Mouse (Mus musculus) ovary, postnatal 10 days (tissue): Measurements from ENCODE around the gene Ndufa6.
A peak's percentile ranks its signal among the peaks of the same experiment; 100 is the strongest.
"Not testable (repeated sequence)": the region's sequence is repeated elsewhere in the genome, so short reads cannot be mapped to it uniquely, and the experiment has no call there.

ENCODE experiments used
- DNase-seq: peaks from one replicate; pipeline ENCODE4 v3.0.0; 2022; ENCODE audit warnings: low spot score

The Ndufa6 gene

DNA sequence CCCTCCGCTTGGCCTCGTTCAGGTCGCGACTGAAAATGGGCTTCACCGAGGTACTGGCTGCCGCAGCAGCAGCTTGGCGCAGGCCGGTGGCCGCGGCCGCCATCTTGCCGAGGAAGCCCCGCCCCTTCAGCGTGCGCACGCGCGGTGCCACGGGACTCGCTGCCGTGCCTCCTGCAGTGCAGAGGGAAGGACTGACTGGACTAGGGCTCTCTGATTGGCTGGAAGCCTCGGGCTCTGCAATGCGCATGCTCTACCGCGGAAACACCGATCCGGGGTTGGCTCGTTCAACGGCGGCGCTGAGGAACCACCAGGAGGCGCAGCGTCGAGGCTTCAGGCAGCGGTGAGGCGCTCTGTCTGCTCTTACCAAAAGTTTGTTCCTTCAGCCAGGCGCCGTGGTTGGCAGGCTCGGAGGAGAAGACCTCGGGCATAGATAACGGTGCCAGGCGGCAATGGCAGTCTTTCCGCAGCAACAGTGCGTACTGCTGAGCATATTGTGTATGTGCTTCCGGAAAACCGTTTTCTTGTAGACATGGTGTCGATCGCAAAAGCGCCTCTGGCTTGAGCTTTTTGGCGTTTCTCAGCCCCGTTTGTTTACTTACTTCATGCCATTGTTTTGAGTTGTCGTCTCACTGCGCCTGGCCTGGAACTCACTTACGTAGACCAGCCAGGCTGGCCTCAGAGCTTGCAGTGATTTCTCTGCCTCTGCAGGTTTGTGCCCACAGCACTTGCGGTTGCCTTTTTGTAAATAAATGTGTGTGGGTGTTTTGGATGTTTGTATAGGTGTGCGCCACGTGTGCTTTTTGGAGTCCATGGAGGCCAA is at the start of gene Ndufa6:
Ndufa6 (minus strand) TSS at position 197 of the 820 bp plus-strand sequence.
- peak; percentile 78 for DNase-seq

DNA sequence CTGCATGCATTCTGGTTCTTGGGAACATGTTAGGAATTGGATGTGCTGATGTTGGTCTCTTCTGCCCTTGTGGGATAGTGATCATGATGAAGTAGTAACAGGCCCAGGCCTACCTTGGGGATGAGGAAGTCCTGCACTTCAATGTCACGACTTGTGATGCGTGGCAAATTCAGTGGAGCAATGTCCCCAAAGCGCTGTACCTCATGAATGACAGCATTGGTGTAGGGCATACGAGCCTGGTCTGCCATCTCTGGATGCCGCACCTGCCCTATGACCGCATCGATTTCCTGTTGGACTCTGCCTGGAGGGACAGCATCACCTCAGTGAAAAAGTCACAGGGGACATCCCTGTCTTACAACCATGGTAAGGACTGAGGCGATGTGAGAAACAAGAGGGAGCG is 49.5 kb upstream of the Ndufa6 start:
- no peak for DNase-seq

DNA sequence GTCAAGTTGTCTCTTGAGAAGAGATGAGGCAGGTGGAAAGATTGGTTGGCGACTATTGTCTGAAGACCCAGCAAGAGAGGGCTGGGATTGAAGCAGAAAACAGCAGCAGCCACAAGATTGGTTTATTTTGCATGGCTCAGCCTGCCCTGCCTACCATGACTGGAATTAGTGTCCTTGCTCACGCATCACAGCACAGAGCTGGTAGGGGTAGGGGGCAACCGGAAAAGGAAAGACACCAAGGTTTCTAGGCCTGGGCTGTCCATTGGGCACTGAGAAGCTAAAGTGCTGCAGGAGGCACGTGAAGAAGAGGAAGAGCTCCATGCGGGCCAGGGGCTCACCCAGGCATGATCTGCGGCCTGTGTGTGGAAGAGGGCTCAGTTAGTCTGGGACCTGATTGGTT is 48.6 kb upstream of the Ndufa6 start:
- DNase-seq, result no peak

DNA sequence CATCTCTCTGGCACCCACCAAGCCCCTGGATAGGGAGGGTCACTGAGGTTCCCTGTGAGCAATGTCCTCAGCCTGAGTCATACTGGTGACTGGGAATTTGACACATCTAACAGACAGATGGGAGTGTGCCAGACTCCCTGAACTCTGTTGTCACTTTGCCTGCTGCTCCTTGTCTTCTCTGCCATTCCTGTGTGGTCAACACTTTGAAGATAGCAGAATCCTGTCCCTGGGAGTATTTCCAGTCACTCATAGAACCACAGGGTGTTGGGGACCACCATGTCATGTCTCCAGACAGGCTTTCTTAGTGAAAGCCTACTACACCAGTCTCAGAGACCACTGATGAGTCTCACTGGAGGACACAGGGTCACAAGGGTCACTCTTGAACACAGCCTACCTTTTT is 48.0 kb upstream of the Ndufa6 start:
- no peak for DNase-seq

DNA sequence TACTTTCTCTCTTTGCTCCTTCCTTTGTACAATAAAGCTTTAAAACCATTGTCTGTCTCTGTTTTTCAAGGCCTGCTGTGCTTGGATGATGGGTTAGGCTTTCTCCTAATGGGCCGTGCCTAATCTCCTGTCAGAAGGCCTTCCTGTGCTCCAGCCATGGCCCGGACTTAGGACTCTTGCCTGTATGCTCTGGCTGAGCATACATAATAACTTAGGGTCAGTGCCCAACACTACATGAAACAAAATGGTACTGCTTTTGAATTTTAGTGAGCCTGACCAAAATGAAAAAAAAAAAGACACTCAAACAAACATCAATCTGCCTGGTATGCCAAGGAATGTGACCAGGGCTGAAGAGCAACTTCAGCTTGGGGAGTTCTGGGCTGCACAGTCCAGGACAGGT is 47.4 kb upstream of the Ndufa6 start:
- DNase-seq, result no peak

DNA sequence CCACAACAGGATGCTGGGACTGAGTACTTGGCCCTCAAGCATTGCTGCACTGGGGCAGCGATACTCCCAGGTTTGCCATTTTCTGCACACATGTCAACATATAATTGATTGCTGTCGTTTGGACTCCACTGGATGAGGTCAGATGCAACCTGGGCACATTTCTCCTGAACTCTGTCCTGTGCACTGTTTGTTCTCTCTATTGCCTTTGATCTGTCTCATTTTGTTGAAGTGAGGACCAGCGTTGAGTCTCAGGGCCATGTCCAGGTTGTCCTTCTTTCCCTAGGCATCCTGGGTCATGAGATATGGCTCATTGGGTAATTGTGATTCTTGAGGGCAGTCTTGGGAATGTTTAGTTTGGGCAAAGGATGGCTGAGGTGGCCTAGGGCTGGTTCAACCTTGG is 41.8 kb upstream of the Ndufa6 start:
- not testable (repeated sequence) for DNase-seq

DNA sequence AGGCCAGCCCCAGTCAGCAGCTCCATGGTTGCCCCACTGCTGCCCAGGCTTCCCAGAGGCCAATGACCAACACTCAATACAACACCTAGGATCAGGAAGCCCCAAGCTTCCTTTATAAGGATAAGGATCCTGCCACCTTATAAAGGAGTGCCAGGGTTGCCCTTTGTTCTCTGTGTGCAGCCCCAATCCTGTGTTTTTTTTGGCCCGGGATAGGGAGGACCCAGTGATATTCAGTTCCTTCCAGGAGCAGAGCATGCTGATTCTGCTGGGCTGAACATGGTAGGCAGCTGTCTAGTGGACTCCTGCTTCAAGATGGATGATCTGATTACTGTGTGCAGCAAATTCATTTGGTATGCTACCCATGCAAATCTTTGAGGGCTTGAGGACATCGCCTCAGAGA is 39.8 kb upstream of the Ndufa6 start, which contains the start of gene Cyp2d11:
Cyp2d11 (minus strand) TSS at position 101 of the 400 bp plus-strand sequence.
- not testable (repeated sequence) for DNase-seq

DNA sequence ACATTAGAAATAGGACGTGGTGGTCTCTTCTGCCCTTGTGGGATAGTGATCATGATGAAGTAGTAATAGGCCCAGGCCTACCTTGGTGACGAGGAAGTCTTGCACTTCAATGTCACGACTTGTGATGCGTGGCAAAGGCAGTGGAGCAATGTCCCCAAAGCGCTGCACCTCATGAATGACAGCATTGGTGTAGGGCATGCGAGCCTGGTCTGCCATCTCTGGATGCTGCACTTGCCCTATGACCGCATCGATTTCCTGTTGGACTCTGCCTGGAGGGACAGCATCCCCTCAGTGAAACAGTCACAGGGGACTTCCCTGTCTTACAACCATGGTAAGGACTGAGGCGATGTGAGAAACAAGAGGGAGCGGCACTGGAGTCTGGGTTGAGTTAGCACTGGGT is 35.8 kb upstream of the Ndufa6 start:
- not testable (repeated sequence) for DNase-seq

DNA sequence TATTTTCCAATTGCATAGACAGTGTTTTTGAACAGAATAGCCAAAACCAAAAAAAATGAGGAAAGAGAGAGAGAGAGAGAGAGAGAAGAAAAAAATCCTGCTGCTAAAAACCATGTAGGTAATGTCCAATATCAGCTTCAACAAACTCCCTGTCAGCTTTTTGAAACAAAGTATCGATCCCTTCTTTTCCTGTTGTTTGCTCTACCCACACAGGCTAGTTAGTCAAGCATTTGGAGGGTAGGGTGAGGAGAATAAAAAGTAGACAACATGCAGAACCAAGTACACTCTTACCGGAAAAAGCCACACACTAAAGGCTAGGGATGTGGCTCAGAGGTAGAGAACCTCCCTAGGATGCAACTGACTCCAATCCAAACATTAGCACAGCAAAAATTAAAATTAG is 31.6 kb upstream of the Ndufa6 start:
- no peak for DNase-seq

DNA sequence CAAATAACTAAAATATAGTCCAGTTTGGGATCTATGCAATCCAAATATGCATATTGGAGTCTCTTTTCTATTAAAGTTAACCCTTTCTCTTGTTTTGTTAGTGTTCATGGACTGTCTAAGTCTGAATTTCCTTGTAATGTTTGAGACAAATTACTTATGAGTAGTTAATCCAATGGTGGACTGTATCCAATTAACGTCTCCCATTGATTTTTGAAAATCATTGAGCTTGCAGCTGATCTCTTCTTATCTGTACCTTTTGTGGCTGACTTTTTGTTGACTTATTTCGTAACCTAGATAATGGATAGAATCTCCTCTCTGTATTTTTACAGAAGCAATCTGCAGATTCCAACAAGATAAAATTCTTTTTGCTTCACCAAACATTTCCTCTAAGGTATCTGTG is 28.3 kb upstream of the Ndufa6 start:
- DNase-seq, result no peak

DNA sequence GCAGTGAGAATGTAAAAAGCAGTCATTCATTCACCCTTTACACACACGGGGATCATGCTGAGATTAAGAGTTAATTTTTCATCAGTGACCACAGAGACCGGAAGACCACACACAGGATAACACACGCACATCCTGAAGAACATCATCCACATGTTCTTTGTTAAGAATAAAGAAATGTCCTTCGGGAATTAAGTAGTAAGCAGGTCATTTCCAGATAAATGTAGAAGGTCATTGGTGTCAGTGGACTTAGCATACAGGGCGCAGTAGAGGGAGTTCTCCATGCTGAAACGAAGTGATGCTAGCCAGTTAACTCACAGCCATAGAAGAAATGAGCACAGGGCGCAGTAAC is 26.6 kb upstream of the Ndufa6 start:
- no peak for DNase-seq

DNA sequence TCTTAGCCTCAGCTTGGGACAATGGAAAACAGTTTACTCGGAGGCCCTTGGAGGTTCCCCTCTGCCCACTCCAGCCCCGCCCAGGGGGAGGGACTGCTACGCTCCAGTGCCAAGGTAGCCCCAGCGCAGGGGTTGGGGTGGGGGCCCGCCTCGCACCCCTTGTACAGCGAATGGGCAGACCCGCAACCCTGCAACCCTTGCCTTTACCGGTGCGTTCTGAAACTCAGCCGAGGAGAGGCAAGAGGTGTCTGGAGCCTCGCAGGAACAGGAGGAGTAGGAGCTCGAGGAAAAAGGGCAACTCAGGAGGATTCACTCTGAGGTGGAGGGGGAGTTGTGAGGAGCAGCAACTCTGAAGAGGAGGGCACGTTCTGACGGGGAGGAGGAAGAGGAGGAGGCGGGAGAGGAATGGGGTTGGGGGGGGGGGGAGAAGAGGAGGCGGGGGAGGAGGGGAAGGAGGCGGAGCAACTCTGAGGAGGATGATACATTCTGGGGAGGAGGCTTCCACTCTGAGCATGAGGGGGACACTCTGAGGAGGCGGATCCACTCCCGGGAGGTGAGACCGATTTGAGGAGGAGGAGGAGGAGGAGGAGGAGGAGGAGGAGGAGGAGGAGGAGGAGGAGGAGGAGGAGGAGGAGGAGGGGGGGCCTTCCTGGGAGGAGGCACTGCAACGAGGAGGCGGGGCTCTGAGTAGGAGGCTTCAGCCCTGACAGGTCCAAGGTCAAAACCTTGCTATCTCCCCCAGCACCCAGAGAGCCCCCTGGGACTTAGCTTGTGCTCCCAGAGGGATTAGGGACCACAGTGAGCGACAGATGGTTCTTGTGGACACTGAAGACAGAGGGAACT is 26.0 kb upstream of the Ndufa6 start, which contains the start of gene Cyp2d22:
Cyp2d22 (minus strand) TSS at position 390 of the 843 bp plus-strand sequence.
- peak; percentile 50 for DNase-seq

DNA sequence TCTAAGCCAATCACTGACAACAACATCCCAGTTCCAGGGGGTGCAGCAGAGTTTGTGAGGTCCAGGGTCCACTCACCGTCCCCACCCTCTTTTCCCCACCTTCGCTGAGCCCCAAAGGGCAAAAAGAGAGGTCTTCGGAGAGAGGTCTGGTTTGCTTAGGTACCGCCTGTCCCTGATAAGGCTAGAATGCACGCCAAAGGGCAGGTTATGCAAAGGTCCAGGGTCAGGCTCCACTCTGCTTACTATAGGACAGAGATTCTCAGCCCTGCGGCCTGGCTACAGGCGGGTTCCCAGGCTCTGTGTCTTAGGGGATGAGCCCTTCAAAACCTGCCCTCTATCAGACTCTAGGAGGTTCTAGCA is 25.4 kb upstream of the Ndufa6 start:
- DNase-seq, result no peak

DNA sequence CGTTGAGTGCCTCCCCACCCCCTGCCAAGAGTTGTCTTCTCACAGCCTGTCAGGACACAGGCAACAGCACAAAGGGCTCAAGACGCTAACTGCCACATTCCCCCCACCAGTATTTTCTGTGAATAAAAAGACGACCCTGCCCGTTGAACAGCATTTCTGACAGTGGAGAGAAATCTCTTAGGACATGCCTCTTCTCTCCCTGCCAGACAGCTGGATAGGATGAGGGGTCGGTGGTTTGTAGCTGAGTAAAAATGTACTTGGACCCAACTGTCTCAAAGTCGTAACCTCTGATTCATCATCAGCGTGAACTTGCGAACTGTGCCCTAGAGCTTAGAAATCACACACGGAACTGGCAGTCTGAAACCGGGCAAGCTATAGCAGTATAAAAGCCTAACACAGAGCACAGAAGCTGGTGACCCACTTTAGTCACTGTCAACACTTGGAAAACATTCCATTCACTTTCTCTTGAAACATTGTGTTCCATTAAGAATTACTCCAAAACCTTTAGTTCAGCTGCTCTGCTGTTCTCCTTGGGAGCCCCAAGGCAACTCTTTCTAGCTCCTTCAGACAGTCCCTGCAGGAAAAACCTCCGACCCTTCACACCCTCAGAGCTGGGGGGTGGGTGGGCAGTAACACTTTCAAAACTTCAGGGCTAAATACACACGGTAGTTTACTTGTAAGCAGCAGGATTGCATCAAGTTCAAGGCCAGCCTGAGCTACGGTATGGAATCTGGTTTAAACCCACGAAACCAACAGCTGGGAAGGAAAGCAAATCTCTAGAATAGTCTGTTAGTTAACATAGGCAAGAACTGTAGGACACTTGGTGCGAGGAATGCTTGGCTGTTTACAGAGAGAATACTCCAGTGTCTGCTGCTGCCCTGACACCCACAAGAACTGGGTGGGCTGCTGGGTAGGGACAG is 24.4 kb upstream of the Ndufa6 start:
- DNase-seq, result no peak

DNA sequence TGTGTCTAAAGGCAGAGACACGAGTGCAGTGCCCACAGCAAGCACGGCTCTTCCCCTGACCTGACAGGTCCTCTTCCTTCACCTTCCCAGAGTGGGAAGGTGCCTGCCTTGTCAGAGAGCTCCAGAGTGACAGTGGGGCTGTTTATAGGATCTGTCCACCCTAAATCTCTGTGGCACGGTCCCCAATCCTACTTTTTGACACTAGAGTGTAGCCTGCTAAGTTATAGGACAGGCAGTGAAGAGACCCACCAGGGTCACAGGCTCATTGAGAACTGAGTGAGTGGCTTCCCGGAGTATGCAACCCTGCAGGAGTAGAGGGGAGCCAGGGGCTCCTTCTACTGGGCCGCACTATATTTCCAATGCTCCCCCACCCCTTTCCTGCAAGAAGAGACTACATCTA is 23.6 kb upstream of the Ndufa6 start:
- DNase-seq, result no peak

DNA sequence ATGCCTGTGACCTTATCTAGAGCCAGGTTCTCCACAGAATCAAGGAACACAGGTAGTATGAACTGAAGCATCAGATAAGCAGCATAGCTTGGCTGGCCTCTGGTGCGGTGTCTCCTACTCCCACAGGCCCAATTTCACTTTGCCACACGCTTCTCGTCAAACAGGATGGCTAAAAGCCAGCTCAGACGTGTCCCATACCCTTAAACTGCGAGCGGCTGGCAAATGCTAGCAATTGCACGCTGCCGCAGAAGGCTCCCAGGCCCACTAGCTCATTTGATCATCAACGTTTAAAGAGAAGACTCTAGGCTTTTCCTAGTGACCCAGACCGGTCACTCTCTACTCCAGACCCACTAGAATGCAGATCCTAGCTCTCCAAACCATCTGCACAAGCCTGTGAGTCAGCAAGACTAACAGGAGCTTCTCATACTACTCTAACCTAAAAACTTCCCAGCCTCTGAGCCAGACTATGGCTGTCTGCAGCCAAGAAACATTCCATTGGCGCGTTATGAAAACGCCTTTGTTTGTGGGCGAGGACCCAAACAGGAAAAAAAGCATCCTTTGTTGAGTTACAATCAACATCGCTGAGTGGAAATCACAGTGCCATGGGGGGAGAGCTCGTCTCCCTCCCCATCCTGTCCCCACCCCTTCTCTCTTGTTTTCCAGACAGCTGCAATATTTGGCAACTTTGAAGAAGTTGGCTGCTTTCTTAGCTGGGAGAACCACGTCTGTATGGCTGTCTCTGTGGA is 22.4 kb upstream of the Ndufa6 start:
- no peak for DNase-seq

DNA sequence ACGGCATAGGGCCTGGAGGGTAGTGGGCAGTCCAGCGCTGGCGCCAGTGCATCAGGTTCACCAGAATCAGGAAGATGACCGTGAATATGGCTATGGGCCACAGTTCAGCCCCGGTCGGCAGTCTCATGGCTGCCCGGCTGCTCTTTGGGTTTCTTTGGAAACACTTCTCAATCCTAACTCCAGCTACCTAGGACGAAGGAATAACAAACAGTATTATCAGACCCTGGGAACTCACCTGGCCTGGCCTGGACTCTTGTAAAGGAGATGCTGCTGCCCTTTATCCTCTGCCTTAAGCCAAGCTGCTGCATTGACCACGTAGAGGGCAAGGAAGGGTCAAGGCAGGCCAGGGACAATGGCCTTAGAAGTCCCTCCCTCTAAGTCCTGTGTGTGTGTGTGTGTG is 21.7 kb upstream of the Ndufa6 start:
- no peak for DNase-seq

DNA sequence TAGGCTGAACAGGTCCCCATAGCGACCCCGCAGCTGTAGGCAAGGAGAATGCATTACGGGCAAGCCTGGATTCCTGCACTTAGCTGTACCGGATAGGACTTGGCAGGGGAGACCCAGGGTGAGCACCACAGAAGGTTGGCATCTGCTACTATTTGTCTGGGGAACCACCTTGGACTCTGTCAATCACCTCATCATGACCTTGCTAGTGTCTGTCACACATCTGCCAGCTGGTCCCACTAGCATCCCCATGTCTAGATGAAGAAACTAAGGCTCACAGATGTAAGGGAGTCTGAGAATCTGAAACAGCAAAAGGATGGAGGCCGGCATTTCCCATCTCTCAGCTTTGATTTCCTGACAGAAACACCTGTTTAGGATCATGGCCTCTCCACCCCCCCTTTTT is 20.3 kb upstream of the Ndufa6 start:
- DNase-seq, result no peak

DNA sequence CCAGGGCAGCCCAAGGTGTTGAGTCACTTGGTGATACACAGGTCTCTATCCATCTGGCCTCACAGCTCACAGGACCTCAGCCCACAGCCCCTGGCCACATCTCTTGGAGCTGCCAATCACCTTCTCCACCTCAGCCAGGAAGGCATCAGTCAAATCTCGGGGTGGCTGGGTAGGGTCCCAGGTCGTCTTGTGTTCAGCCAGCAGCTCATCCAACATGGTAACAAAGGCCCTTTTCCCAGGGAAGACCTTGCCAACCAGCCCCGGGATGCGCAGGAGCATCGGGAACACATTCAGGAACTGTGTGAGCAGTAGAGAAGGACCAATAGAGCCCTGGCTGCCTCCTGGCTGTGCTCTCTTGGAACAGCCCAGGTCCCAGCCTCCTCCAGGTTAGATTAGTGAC is 18.9 kb upstream of the Ndufa6 start:
- DNase-seq, result no peak

DNA sequence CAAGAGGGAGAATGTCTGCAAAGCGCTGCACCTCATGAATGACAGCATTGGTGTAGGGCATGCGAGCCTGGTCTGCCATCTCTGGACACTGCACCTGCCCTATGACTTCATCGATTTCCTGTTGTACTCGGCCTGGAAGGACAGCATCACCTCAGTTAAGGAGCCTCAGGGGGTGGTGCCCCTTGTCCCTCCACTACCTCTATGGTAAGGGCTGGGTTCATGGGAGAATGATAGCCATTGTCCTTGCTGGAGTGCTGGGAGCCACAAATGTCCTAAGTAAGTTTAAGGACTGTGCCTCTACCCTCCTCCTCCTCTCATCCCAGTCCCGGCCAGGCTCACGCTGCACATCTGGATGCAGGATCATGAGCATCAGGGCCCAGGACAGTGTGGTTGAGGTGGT is 18.3 kb upstream of the Ndufa6 start:
- no peak for DNase-seq

DNA sequence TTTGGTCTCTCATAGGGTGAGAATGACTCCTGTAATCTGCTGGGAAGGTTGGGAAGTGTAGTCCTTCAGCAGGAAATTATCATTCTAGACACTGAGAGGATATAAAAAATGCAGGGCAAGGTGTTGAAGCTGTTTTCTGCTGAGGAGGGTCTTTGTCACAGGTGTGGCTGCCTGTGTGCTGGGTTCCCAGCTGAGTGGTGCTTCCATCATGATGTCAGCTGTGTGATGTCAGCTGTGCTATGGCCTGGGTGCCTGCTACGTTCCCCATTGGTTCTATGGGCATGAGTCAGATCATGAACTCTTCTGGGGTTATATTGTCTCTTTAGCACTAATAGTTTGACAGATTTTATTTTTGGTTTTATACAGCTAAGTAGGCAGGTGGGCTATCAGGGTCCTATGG is 14.7 kb upstream of the Ndufa6 start:
- DNase-seq, result no peak

DNA sequence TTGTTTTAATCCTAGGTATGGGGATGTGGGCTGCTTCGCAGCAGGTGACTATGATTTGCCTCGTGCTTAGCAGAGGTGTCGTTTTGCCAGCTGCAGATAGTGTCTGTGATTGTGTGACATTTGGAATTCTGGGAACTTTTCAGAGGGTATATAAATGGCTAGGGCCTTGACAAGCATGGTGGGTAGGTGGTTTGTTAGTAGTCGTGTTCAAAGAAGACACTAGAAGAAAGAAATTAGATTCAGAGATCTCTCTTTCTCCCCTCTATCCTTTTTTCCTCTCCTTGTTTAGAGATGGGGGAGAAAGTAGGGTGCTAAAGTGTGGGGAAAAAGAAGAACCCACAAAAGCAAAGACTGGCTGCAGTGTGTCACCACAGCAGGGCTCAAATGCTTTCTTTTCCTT is 14.0 kb upstream of the Ndufa6 start:
- DNase-seq, result no peak
